Mouse (Mus musculus): ENCODE results near the gene Zbtb3.

DNA sequence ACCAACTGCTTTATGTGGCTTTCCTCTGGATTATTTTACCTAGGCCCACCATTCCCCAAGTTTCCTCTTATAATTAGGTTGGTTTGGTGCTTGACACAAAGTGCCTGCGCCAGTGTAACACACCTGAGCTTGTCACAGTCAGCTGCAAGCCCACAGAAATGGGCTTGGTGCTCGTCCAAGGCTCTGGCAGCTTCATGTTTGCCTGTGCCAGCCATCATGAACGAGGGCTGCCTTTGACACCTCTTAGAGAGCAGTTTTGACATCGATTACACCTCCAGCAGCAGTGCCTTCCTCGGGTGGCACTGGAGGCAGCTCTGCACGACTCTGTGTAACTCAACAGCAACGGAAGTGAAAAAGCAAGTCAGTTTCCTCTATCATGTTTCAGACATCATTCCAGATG is 12.2 kb upstream of the Zbtb3 start:
- TF ChIP-seq CTCF (IDR thresholded peaks at IDR 0.05) (no peak), EP300 (IDR thresholded peaks at IDR 0.05) (no peak)

All from lung, postnatal 0 days (tissue).